Mouse (Mus musculus): ENCODE measurements around the gene Slc27a2.

- TF ChIP-seq POLR2A (IDR thresholded peaks at IDR 0.05; ENCODE audit: insufficient read depth, low read depth, low read length) (no peak), CTCF (IDR thresholded peaks at IDR 0.05; ENCODE audit: insufficient read depth, low read depth, low read length) (no peak)
These were observed 32.2 kb upstream of the Slc27a2 start for GRCm38 (mm10) chr2:126519872-126520581.
